Mouse (Mus musculus): ENCODE measurements around the gene Apol9a.

Gene Apol9a

DNA sequence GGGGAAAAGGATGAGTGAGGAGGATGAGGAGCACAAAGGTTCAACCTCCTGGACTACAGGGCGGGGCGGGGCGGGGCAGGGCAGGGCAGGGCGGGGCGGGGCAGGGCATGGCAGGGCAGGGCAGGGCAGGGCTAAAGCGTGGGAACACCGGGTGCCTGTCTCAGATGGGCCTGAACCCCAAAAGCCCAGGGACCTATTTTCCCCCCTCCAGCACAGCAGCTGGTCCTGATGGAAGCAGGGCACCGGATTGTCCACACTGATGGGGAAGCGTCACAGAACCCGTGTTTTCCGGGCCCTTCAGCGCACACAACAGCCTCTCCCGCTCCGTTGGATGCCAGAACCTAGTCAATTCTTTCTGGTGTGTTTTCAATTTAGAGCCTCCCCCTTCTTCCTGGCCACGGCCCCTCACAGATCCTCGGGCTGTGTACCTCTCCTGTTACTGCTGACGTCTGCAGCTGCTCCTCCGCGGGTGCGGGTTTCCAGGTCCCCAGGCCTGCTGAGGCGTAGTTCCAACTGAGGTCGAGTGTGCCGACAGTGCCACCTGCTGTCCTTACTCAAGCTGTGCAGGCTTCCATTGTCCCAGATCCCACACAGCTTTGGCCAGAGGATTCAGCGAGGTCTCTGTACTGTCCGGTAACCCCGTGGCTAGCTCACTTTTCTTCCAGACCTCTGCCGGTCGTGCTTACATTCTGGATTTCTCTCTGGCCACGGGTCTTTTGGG is 52.5 kb downstream of the Apol9a start:
- in situ Hi-C loops (cut with MboI; ENCODE audit: low pct_unique_long_range_greater_than_20kb in 1 of 2, low sequenced_read_pairs in 2 of 2, unreplicated experiment in 1 of 2), result loop anchor here in 1 of 2 experiments (25.0 kb wide), 1 partner anchor 296 kb away; the partner anchor contains the start of gene Mb

DNA sequence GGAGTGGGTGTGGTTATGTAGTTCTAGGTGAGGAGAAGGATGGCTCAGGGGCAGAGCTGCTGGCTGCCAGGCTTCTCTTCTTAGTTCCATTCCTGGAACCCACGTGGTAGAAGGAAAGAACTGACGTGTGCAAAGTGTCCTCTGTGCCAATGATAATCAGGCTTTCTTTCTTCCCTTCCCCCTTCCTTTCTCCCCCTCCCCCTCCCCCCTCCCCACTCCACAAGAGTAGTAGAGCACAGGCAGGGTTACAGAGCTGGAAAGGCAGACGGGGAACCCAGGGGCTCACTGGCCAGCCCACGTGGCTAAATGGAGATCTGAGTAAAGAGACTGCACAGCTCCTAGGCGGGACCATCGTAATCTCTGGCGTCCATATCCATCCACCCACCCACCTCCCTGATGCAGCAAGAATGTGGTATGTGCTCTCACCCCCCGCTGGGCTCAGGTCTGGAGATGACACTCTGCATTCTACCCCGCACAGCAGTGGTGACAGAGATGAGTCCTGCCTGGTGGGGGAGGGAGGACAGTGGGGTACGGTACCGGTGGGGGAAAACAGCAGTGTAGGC is 54.6 kb downstream of the Apol9a start:
- in situ Hi-C loops (cut with MboI; ENCODE audit: low pct_unique_long_range_greater_than_20kb in 1 of 2, low sequenced_read_pairs in 2 of 2, unreplicated experiment in 1 of 2), result loop anchor here in 1 of 2 experiments (25.0 kb wide), 1 partner anchor 294 kb away; the partner anchor contains the start of gene Mb

DNA sequence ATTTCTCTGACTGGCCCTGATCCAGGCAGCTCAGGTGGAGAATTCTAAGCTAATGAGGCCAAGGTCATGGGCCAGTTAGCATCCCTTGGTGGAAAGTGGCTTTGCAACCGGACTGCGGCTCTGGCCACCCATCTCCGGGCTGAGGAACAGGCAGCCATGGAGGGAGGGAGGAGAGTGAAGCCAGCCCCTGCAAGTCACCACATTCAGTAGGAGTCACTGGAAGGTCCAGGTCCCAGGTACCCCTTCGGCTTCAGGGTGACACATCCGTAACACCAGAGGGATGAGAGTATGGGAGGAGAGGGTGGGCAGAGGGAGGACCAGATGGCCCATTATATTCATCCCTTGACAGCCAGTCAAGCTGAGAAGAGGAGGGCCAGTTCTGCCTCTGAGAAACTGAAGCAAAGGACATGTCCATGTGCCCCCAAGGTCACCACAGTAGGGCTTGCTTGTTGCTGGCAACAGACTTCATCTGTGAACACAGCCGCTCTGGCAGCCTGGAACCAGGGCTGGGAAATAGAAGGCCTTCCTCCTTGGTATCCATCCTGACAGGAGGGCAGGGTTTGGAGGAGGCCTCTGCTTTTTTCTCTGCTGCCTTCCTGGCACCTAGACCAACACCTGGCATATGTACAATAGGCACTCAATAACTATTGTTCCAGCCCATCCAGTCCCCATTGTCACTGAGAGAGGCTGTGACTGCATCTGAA is 55.9 kb downstream of the Apol9a start:
- in situ Hi-C loops (cut with MboI; ENCODE audit: low pct_unique_long_range_greater_than_20kb in 1 of 2, low sequenced_read_pairs in 2 of 2, unreplicated experiment in 1 of 2), result loop anchor here in 1 of 2 experiments (25.0 kb wide), 1 partner anchor 293 kb away; the partner anchor contains the start of gene Mb

DNA sequence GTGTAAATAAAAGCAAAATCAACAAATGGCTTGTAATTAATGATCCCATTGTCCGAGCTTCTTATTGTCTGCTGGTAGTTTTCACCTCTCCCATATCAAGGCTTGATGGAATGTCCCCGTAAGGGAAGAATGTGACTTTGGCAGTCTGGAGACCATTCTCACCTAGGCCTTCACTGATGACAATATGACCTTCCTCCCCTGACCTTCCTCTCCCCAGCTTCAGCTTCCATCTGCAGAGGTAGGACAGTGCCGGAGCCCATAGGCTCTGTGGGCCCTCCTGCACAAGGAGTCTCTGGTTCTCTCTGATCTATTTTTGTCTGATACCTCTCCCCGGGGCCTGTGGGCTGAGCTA is 56.5 kb downstream of the Apol9a start:
- in situ Hi-C loops (cut with MboI; ENCODE audit: low pct_unique_long_range_greater_than_20kb in 1 of 2, low sequenced_read_pairs in 2 of 2, unreplicated experiment in 1 of 2), result loop anchor here in 1 of 2 experiments (25.0 kb wide), 1 partner anchor 292 kb away; the partner anchor contains the start of gene Mb

All from mouse embryonic stem cell (cell line).